Mouse (Mus musculus) frontal cortex, adult 2 months (tissue): ENCODE data around the gene Npb. TPM values are rescaled to one million over a fixed set of nuclear protein-coding genes. Genes with fewer than 3 reads are reported as not detected.
A peak's percentile ranks its signal among the peaks of the same experiment; 100 is the strongest.

Experiments
- DNase-seq, 2 experiments: peaks; one replicate each; pipeline ENCODE4 v3.0.0; 2022; ENCODE audit warnings: low spot score in 1 of 2; ENCODE audit errors: extremely low spot score in 1 of 2
- polyA plus RNA-seq: library from polyadenylated mRNA; depleted of rRNA; stranded (reverse); fragments of >200 nt; gene quantifications from 2 replicates; pipeline ENCODE4 v1.2.3, GENCODE M21; 2012

The Npb gene
- polyA plus RNA-seq, 1 experiment, result 1.2 TPM

- DNase-seq, result no peak
These were observed 22.2 kb downstream of the Npb start for GRCm38 (mm10) chr11:120630401-120630871.

DNA sequence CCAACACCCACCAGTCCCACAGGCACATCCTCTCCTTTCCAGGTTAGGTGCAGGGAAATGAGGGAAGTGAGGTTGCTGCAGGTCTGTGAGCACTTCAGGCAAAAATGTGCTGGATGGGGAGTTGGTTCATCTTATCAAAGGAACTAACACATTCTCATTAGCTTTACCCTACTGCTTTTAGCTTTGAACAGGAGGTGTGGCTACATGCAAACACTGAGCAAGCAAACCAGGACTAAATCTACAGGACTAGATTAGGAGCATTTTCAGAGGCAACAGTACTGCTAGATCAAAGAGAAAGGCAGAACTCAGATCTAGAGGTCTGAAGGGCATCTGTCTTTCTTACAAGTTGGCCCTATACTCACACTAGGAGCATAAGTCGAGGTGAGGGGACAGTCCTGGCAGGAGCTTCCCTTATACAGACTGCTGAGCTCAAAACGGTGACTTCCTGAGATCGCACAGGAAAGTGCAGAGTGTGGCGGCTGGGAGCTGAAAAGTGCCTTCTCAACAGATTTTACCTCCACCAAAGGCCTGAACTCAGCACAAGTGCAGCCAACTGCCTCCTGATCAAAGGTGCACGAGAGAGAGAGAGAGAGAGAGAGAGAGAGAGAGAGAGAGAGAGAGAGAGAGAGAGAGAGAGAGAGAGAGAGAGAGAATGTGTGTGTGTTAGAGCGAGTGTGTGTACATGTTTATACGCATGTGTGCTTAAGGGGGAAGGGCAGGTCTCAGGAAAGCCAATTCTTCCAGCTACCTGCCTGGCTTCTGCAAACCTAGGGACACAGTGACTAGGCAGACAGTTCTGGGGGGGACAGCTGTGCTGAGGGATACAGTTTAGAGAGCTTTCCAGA lies 22.8 kb downstream of the Npb start:
- no peak for DNase-seq

DNA sequence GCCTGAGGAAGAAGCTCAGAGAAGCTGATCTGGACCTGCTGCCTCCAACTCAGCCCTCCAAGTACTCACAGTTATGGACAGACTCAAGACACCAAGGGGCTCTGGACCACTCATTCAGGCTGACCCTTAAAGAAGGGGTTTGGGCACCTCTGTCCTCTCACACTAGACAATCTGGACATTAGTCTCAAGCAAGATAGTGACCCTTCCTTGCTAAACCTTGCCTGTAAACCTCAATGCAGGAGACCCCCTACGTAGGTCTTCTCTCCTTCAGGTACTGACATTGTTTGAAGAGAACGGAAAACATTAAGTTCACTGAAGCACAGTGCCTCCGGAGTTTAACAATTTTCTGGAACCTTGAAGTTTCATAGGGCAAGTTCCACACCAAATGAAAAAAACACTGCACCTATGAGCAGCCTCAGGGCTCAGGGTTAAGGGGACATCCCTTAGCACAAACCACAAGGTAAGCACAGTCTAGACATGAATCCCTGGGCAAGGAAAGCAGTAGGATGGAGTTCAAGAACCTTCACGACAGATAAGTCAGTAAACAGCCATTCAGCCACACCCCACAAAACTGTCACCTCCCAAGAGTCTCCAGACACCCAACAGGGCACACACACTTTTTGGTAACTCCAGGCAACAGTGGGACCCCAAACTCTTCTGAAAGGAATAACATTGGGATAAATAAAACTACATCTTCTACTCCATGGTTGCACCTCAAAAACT lies 23.6 kb downstream of the Npb start:
- DNase-seq, result no peak

GRCm38 (mm10) chr11:120632559-120633519 lies 24.6 kb downstream of the Npb start:
- peak in 1 of 2 experiments; percentile 58 for DNase-seq

- DNase-seq, result peak; percentile 85 to 94
These were observed 25.5 kb downstream of the Npb start, which contains the start of gene Mafg for GRCm38 (mm10) chr11:120633520-120634343. Mafg (minus strand) TSS chr11:120633600.

DNA sequence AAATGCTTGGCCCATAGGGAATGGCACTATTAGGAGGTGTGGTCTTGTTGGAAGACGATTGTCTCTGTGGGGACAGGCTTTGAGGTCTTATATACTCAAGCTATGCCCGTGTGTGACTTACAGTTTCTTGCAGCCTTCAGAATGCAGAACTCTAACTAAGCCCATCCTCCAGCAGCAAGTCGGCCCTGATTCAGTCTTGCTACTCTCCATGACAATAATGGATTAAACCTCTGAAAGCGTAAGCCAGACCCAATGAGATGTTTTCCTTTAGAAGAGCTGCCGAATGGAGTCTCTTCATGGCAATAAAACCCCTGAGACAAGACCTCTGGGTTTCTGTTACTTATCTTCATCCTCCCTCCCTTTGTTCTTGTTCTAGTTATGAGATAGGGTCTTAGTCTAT lies 26.5 kb downstream of the Npb start:
- no peak for DNase-seq

- DNase-seq, result no peak
These were observed 33.0 kb downstream of the Npb start for GRCm38 (mm10) chr11:120641255-120641654.

DNA sequence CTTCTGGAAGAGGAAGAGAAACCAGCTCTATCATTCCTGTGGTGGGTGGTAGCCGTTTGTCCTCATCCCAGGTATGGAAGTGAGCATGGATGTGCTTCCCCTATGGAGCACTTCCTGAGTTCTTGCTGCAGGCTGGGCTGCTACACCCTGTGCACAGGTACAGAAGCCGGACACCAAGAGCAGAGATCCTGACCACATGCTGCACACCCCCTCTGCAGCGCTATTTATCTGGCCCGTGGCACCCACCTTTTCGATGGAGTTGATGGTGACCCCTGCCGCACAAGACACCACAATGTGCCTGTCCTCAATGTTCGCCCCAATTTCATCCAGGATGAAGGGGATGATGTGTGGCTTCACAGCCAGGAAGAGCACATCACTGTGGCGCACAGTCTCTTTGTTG lies 33.6 kb downstream of the Npb start:
- DNase-seq, result no peak

DNA sequence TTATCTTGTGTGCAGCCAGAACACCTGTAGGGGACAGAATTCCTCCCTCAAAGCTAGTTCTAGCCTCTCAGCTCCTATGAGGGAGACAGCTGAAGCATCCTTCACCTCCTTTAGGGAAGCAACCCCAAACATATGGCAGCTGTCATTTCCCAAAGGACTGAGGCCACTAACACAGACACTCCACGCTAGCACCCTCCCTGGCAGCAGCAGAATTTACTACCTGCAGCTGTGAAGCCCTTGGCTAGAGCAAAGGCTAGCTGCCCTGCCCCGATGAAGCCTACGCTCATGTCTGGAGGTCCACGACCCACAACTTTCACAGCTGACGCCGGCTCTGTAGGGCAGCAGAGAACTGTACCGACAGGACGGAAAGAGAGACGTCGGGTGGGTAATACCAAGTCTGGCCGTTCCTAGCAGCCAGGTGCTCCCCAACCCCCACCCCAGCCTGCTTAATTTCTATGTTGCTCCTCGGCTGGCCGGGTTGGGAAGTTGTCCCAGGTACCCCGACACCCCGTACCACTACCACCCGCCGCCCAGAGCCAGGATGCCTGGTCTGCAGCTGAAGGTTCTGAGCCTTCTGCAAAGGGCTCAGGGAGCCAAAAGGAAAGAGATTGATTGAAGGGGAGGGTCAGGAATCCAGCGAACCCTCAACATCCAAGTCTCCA lies 34.8 kb downstream of the Npb start:
- DNase-seq, result no peak

- DNase-seq, result peak; percentile 89 to 96
These were observed 35.3 kb downstream of the Npb start, which contains the start of gene Pycr1 for GRCm38 (mm10) chr11:120643601-120643987. Pycr1 (minus strand) TSS chr11:120643769.

GRCm38 (mm10) chr11:120647047-120647830 lies 39.0 kb downstream of the Npb start:
- no peak for DNase-seq

DNA sequence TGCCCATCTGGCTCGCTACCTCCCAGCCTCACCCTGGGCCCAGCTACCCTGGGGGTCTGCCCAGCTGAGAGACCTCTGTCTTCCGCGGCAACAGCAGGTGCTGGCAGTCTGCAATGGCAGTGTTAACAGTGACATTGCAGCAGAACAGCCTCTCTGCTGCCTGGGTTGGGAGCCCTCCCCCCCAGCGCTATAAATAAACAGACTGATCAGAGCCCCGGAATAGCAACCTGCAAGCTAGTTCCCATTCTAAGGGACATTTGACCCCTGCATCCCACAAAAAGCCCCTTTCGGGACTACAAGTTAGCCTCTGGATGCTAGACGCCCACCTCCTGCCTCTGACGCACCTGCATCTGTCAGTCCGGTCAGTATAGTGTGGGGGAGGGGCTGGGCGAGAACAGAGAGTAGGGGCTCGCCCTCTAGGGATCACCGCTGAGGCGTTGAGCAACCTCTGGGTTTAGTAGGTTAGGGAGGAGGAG lies 39.8 kb downstream of the Npb start, which contains the start of gene Myadml2:
Myadml2 (minus strand) TSS at position 158 of the 476 bp plus-strand sequence.
- DNase-seq, result peak in 1 of 2 experiments; percentile 57

- no peak for DNase-seq
These were observed 43.6 kb downstream of the Npb start for GRCm38 (mm10) chr11:120651872-120652271.

GRCm38 (mm10) chr11:120654741-120655140 lies 46.5 kb downstream of the Npb start:
- no peak for DNase-seq

DNA sequence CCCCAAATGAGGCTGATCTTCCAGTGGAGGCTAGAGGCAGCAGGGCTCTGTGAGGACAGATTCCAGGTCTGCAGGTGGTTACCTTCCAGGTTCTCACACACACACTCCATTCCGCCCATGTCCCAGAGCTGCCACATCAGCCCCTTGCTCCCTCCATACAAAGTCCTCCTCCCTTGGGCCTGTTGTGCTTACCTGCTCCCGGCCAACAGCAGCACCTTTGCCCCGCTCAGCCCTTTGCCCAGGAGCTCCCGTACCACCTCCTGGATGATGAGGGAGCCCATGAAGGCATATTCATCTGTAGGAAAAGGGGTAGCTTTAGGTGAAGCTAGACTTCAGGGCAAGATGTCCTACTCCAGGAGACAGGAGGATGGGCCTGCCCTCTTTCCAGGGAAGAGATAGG lies 49.0 kb downstream of the Npb start:
- no peak for DNase-seq
